Mouse (Mus musculus): Measurements from ENCODE around the gene Spag8. TPM values are rescaled to one million over a fixed set of nuclear protein-coding genes. Genes with fewer than 3 reads are reported as not detected.

Spag8 gene
- polyA plus RNA-seq, 1 experiment: 0.04 TPM

DNA sequence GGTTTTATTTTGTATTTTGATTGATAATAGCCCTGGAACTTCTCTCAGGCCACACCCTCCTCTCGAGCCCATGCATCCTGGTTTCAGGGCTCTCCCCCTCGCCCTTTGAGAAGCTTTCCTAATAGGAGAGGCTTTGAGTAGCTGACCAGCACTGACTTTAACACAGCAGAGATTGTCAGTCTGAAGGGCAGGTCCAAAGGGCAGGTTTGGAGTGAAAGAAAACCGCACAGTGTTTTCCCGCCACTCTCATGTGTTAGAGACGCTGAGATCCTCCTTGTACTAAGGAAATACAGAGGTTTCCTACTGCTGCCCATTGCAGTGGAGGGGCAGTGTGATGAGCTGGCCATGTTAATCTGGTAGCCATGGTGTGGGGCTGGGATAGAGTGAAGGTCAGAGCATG is 21.6 kb upstream of the Spag8 start:
- Histone ChIP-seq H3K36me3 (ENCODE audit: control insufficient read depth, insufficient read depth) (no peaks in the 10 kb centered on the region), H3K79me3 (ENCODE audit: low read depth) (no peaks in the 10 kb centered on the region), H3K27me3 (ENCODE audit: control insufficient read depth, insufficient read depth, insufficient read length) (peaks cover 23% of the 10 kb centered on the region), H3K79me2 (ENCODE audit: control insufficient read depth, insufficient read depth) (no peaks in the 10 kb centered on the region), H3K4me3 (ENCODE audit: insufficient read depth, poor library complexity, severe bottlenecking) (no peak overlapping the region), H3ac (ENCODE audit: control insufficient read depth, insufficient read length, low read depth) (no peak overlapping the region)
- TF ChIP-seq FOSL1 (IDR thresholded peaks at IDR 0.05; ENCODE audit: insufficient read depth, low read length, poor library complexity, severe bottlenecking) (no peak), MYOG (IDR thresholded peaks at IDR 0.05; ENCODE audit: control insufficient read depth, extremely low read depth, insufficient read length) (no peak), CTCF (IDR thresholded peaks at IDR 0.05; ENCODE audit: control insufficient read depth, insufficient read depth, insufficient read length) (no peak), USF1 (IDR thresholded peaks at IDR 0.05; ENCODE audit: low read depth) (no peak), MAX (IDR thresholded peaks at IDR 0.05) (no peak), CEBPB (IDR thresholded peaks at IDR 0.05; ENCODE audit: low read depth) (no peak), MYOD1 (IDR thresholded peaks at IDR 0.05; ENCODE audit: control insufficient read depth, insufficient read length, low read depth) (no peak)

DNA sequence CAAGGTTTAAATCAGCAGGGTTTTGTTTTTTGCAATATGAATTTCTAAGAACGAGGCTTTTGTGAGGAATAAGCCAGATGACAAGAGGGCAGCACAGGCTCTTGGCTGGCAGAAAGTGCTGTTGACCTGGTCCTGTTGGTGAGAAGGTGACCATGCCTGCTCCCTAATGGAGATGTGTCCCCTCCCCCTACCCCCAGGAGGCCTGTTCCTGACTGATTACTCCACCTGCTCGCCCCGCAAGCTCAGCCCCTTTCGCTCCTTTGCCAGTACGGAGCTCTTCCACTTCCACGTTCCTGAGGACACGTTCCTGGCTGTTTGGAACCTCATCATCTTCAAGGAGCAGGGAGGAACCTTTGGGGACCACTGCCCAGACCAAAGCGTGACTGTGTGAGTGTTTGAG is 20.3 kb upstream of the Spag8 start:
- Histone ChIP-seq H3ac (ENCODE audit: control insufficient read depth, insufficient read length, low read depth) (no peak overlapping the region), H3K79me2 (ENCODE audit: control insufficient read depth, insufficient read depth) (no peaks in the 10 kb centered on the region), H3K79me3 (ENCODE audit: low read depth) (no peaks in the 10 kb centered on the region), H3K4me3 (ENCODE audit: insufficient read depth, poor library complexity, severe bottlenecking) (no peak overlapping the region), H3K36me3 (ENCODE audit: control insufficient read depth, insufficient read depth) (no peaks in the 10 kb centered on the region), H3K27me3 (ENCODE audit: control insufficient read depth, insufficient read depth, insufficient read length) (peaks cover 19% of the 10 kb centered on the region)
- TF ChIP-seq USF1 (IDR thresholded peaks at IDR 0.05; ENCODE audit: low read depth) (no peak), FOSL1 (IDR thresholded peaks at IDR 0.05; ENCODE audit: insufficient read depth, low read length, poor library complexity, severe bottlenecking) (no peak), MYOG (IDR thresholded peaks at IDR 0.05; ENCODE audit: control insufficient read depth, extremely low read depth, insufficient read length) (no peak), CTCF (IDR thresholded peaks at IDR 0.05; ENCODE audit: control insufficient read depth, insufficient read depth, insufficient read length) (no peak), MAX (IDR thresholded peaks at IDR 0.05) (no peak), MYOD1 (IDR thresholded peaks at IDR 0.05; ENCODE audit: control insufficient read depth, insufficient read length, low read depth) (no peak), CEBPB (IDR thresholded peaks at IDR 0.05; ENCODE audit: low read depth) (no peak)

DNA sequence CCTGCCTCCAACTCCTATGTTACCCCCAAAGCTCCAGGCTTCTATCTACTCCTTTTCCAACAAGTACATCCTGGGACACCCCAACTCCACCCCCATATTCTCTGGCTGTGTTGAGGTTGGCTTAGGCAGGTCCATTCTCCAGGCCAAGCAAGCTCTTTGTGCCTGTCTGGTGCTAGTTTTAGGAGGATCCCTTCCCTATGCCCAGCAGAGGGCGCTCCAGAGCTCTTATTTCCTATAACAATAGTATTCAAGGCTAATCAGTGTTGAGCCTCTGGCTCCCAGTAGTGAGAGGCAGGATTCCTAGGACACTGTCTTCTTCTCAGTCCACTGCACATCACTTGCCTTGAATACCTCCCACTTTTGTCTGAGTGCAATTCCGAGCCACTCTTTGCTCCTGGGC is 18.7 kb upstream of the Spag8 start:
- peaks cover 13% of the 10 kb centered on the region for H3K27me3 ChIP-seq (ENCODE audit: control insufficient read depth, insufficient read depth, insufficient read length)
- H3K36me3 ChIP-seq (ENCODE audit: control insufficient read depth, insufficient read depth): no peaks in the 10 kb centered on the region
- no peak overlapping the region for H3K4me3 ChIP-seq (ENCODE audit: insufficient read depth, poor library complexity, severe bottlenecking)
- H3K79me2 ChIP-seq (ENCODE audit: control insufficient read depth, insufficient read depth): no peaks in the 10 kb centered on the region
- no peak overlapping the region for H3ac ChIP-seq (ENCODE audit: control insufficient read depth, insufficient read length, low read depth)
- no peak for TF ChIP-seq MYOG (IDR thresholded peaks at IDR 0.05; ENCODE audit: control insufficient read depth, extremely low read depth, insufficient read length)
- no peak for TF ChIP-seq MYOD1 (IDR thresholded peaks at IDR 0.05; ENCODE audit: control insufficient read depth, insufficient read length, low read depth)
- TF ChIP-seq CEBPB (IDR thresholded peaks at IDR 0.05; ENCODE audit: low read depth): no peak
- TF ChIP-seq MAX (IDR thresholded peaks at IDR 0.05): no peak
- peak; percentile 50 for TF ChIP-seq CTCF (IDR thresholded peaks at IDR 0.05; ENCODE audit: control insufficient read depth, insufficient read depth, insufficient read length)
- TF ChIP-seq USF1 (IDR thresholded peaks at IDR 0.05; ENCODE audit: low read depth): no peak
- no peaks in the 10 kb centered on the region for H3K79me3 ChIP-seq (ENCODE audit: low read depth)

DNA sequence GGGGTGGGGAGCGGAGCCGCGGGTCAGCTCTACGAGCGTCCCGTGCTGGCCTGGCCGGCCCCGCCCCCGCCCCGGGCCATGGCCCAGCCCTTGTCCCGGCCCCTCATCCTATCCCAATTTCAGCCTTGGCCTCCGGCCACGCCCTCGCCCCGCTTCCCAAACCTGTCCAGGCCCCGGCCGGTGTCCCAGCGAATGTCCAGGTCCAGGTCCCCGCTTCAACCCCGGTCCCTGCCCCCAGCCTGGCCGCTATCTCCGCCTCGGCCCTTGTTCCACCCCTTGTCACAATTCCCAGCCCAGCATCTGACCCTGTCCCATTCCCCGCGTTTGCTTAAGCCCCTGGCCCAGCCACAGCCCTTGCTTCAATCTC is 16.0 kb upstream of the Spag8 start:
- Histone ChIP-seq H3K79me3 (ENCODE audit: low read depth) (no peaks in the 10 kb centered on the region), H3K27me3 (ENCODE audit: control insufficient read depth, insufficient read depth, insufficient read length) (peaks cover 19% of the 10 kb centered on the region), H3ac (ENCODE audit: control insufficient read depth, insufficient read length, low read depth) (peak overlapping the region; percentile 71), H3K36me3 (ENCODE audit: control insufficient read depth, insufficient read depth) (no peaks in the 10 kb centered on the region), H3K79me2 (ENCODE audit: control insufficient read depth, insufficient read depth) (no peaks in the 10 kb centered on the region), H3K4me3 (ENCODE audit: insufficient read depth, poor library complexity, severe bottlenecking) (peak overlapping the region; percentile 38)
- no peak for TF ChIP-seq MYOD1 (IDR thresholded peaks at IDR 0.05; ENCODE audit: control insufficient read depth, insufficient read length, low read depth)
- no peak for TF ChIP-seq MAX (IDR thresholded peaks at IDR 0.05)
- TF ChIP-seq USF1 (IDR thresholded peaks at IDR 0.05; ENCODE audit: low read depth): no peak
- TF ChIP-seq MYOG (IDR thresholded peaks at IDR 0.05; ENCODE audit: control insufficient read depth, extremely low read depth, insufficient read length): no peak

DNA sequence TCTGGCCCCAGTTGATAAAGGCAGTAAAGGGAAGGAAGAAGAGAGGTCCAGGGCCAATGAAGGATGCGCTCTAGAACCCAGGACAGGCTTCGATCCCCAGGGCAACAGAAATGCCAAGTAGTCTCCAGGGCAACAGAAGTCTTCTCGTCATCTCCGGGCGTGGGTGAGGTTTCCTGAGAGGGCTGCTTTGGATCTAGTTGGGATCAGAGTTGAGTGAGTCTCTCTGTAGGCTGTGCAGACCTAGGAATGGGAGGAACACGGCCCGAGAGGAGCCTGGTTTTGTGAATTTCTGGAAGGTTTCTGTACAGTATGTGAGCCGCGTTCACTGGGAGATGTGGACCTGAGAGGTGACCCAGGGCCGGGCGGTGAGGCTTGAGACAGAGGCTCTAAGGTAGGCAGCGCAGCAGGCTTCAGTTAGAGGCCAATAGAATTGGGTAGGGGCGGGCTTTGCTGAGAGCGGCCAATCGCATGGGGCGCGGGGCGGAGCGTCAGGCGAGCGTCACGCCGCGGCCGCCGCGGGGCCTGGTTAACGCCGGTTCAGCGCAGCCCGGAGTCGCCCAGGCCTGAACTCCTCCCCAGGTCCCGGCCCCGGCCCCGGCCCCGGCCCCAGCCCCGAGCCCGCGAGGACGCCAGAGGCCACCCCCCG is 15.5 kb upstream of the Spag8 start, which contains the start of the genes Tmem8b and Fam221b:
Gene Tmem8b, plus strand, starts transcription at position 190 of the 646 bp plus-strand sequence.
Gene Fam221b, minus strand, starts transcription at position 364 of the 646 bp plus-strand sequence.
- H3K4me3 ChIP-seq (ENCODE audit: insufficient read depth, poor library complexity, severe bottlenecking): peak within 1 kb of the TSS; percentile 38
- peaks cover 19% of the 10 kb centered on the region for H3K27me3 ChIP-seq (ENCODE audit: control insufficient read depth, insufficient read depth, insufficient read length)
- no peaks in the 10 kb centered on the region for H3K79me2 ChIP-seq (ENCODE audit: control insufficient read depth, insufficient read depth)
- H3ac ChIP-seq (ENCODE audit: control insufficient read depth, insufficient read length, low read depth): peak within 1 kb of the TSS; percentile 71
- H3K36me3 ChIP-seq (ENCODE audit: control insufficient read depth, insufficient read depth): no peaks in the 10 kb centered on the region
- TF ChIP-seq FOSL1 (IDR thresholded peaks at IDR 0.05; ENCODE audit: insufficient read depth, low read length, poor library complexity, severe bottlenecking) (no peak), MYOD1 (IDR thresholded peaks at IDR 0.05; ENCODE audit: control insufficient read depth, insufficient read length, low read depth) (no peak), MYOG (IDR thresholded peaks at IDR 0.05; ENCODE audit: control insufficient read depth, extremely low read depth, insufficient read length) (no peak), USF1 (IDR thresholded peaks at IDR 0.05; ENCODE audit: low read depth) (no peak), MAX (IDR thresholded peaks at IDR 0.05) (no peak), CTCF (IDR thresholded peaks at IDR 0.05; ENCODE audit: control insufficient read depth, insufficient read depth, insufficient read length) (no peak), CEBPB (IDR thresholded peaks at IDR 0.05; ENCODE audit: low read depth) (no peak)
- no peaks in the 10 kb centered on the region for H3K79me3 ChIP-seq (ENCODE audit: low read depth)

DNA sequence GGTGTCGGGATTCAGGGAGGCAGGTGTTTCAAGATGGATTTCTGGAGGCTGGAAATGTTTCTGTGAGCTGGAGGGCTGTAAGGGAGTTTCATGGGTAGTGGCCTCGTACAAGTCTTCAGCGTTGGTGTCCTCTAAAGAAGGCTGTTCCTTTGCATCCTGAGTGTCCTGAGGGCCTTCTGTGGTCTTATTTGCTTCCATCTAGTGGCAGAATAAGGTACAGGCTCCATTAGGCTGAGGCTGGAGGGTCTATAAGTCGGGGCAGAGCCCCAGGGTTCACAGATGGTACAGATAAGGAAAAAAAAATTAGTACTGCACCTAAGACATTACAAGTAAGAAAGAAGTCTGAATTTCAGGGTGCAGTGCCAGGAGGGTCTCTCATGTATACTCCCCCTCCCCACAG is 13.0 kb upstream of the Spag8 start:
- H3K4me3 ChIP-seq (ENCODE audit: insufficient read depth, poor library complexity, severe bottlenecking): no peak overlapping the region
- H3K27me3 ChIP-seq (ENCODE audit: control insufficient read depth, insufficient read depth, insufficient read length): peaks cover 38% of the 10 kb centered on the region
- no peaks in the 10 kb centered on the region for H3K79me3 ChIP-seq (ENCODE audit: low read depth)
- H3K79me2 ChIP-seq (ENCODE audit: control insufficient read depth, insufficient read depth): no peaks in the 10 kb centered on the region
- TF ChIP-seq MAX (IDR thresholded peaks at IDR 0.05): no peak
- TF ChIP-seq CTCF (IDR thresholded peaks at IDR 0.05; ENCODE audit: control insufficient read depth, insufficient read depth, insufficient read length): no peak
- no peak for TF ChIP-seq MYOG (IDR thresholded peaks at IDR 0.05; ENCODE audit: control insufficient read depth, extremely low read depth, insufficient read length)
- no peak for TF ChIP-seq MYOD1 (IDR thresholded peaks at IDR 0.05; ENCODE audit: control insufficient read depth, insufficient read length, low read depth)
- TF ChIP-seq CEBPB (IDR thresholded peaks at IDR 0.05; ENCODE audit: low read depth): no peak
- no peak for TF ChIP-seq USF1 (IDR thresholded peaks at IDR 0.05; ENCODE audit: low read depth)
- no peak for TF ChIP-seq FOSL1 (IDR thresholded peaks at IDR 0.05; ENCODE audit: insufficient read depth, low read length, poor library complexity, severe bottlenecking)
- H3ac ChIP-seq (ENCODE audit: control insufficient read depth, insufficient read length, low read depth): no peak overlapping the region
- H3K36me3 ChIP-seq (ENCODE audit: control insufficient read depth, insufficient read depth): no peaks in the 10 kb centered on the region

Data from C2C12 (cell line).